Mouse (Mus musculus) megakaryocyte, embryonic 14.5 days (primary cell): ENCODE data around the gene Rab20.

ENCODE experiments used
- FLI1 ChIP-seq: IDR thresholded peaks from 2 replicates; pipeline ENCODE4 v1.6.1; 2012; ENCODE audit warnings: low read length, inconsistent platforms, mixed read lengths
- GATA1 ChIP-seq: IDR thresholded peaks from 3 replicates; pipeline ENCODE4 v1.6.1; 2012; ENCODE audit warnings: mixed read lengths, low read length, inconsistent platforms, borderline replicate concordance

DNA sequence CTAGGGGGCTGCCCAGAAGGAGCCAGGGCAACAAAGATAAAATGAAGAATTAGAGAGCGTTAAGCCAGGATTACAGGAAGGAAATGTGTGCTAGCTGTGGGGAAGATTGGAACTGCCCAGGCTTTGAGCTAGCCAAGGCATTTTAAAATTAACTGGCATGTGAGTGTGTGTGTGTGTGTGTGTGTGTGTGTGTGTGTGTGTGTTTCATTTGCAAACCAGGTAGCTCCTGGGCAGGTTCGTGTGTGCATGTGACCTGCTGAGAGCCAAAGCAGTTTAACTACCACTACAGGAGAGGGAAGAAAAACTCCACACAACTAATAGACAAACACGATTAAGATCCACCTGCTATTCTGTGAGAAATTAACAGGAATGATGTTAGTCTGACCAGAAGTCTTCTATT, 44.8 kb upstream of the Rab20 start:
- TF ChIP-seq GATA1 (no peak), FLI1 (no peak)
